Mouse (Mus musculus) hindbrain, embryonic 11.5 days (tissue): ENCODE data around the gene Gm4969. TPM values are rescaled to one million over a fixed set of nuclear protein-coding genes. Genes with fewer than 3 reads are reported as not detected.
A peak's percentile ranks its signal among the peaks of the same experiment; 100 is the strongest.

ENCODE experiments used
- ATAC-seq: fragments of 200-750 bp; cut with Nextera tagmentation; 2 replicates; pipeline ENCODE4 v1.8.0; 2017; ENCODE audit warnings: mild to moderate bottlenecking, moderate TSS enrichment, moderate library complexity; ENCODE audit not compliant: low FRiP score
- DNase-seq: peaks from one replicate; pipeline ENCODE4 v3.0.0-alpha.2; 2015; ENCODE audit warnings: low spot score
- H3K27ac ChIP-seq: fragments of 300-500 bp; sonication (generic); 2 replicates; pipeline ENCODE4 v1.5.1; 2014; ENCODE audit warnings: mild to moderate bottlenecking, low read depth, low read length
- H3K27me3 ChIP-seq: fragments of 300-500 bp; sonication (generic); 2 replicates; pipeline ENCODE4 v1.6.1; 2014; ENCODE audit warnings: mild to moderate bottlenecking, low read length, moderate library complexity, mixed read lengths; ENCODE audit not compliant: control insufficient read depth, insufficient read depth
- H3K36me3 ChIP-seq: fragments of 300-500 bp; sonication (generic); 2 replicates; pipeline ENCODE4 v1.6.1; 2014; ENCODE audit warnings: mild to moderate bottlenecking, low read length, moderate library complexity, mixed read lengths; ENCODE audit not compliant: control insufficient read depth, insufficient read depth
- H3K4me1 ChIP-seq: fragments of 300-500 bp; sonication (generic); replicated peaks from 2 replicates; pipeline ENCODE4 v1.6.1; 2014; ENCODE audit warnings: low read length, mixed read lengths; ENCODE audit not compliant: control insufficient read depth, insufficient read depth
- H3K4me2 ChIP-seq: fragments of 300-500 bp; sonication (generic); replicated peaks from 2 replicates; pipeline ENCODE4 v1.6.1; 2014; ENCODE audit warnings: mild to moderate bottlenecking, low read depth, low read length
- H3K4me3 ChIP-seq: fragments of 300-500 bp; sonication (generic); 2 replicates; pipeline ENCODE4 v1.5.1; 2014; ENCODE audit warnings: low read depth, low read length
- H3K9ac ChIP-seq: fragments of 300-500 bp; sonication (generic); 2 replicates; pipeline ENCODE4 v1.6.1; 2014; ENCODE audit warnings: low read depth, low read length
- H3K9me3 ChIP-seq: fragments of 300-500 bp; sonication (generic); 2 replicates; pipeline ENCODE4 v1.6.1; 2016; ENCODE audit warnings: low read length; ENCODE audit not compliant: control insufficient read depth
- WGBS: fragments of 180-500 bp; shearing (Covaris S2); extraction: QIAGEN DNeasy Blood & Tissue Kit; methylation state at CpG from one replicate; pipeline ENCODE4 v1.1.7; 2014; 5-methylcytosine and 5-hydroxymethylcytosine counted together
- polyA plus RNA-seq: library from polyadenylated mRNA; unstranded; fragments of >200 nt; fragmentation: Nextera tagmentation; extraction: Ambion mirVana; gene quantifications from 2 replicates; pipeline ENCODE4 v1.2.1, GENCODE M21; 2014

Gene Gm4969
- polyA plus RNA-seq, 1 experiment from 2014 or later, result 1.0 TPM

DNA sequence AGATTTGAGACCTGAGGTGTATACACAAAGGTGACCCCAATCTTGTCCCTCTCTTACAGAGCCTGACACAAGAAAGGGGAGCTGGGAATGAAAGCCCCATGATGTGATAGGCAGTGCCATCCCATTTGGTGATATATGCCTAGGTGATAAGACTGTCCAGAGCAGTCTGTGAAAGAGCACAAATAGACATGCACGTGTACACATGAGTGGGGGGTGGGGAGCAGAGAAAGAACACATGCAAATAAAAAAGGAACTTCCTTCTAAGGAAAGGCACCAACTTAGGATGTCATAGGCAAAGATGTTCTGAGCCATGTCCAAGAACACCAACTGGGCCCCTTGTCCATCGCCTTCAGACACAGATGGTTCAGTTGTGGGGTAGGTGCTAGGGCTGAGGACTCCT, 13.7 kb downstream of the Gm4969 start:
- DNase-seq, result no peak
- ATAC-seq, result no peak
- 84% methylated on average over 2 of the region's 2 CpGs for WGBS
- Histone ChIP-seq H3K4me2 (no peak overlapping the region), H3K9ac (no peak overlapping the region), H3K9me3 (no peaks in the 10 kb centered on the region), H3K27me3 (no peaks in the 10 kb centered on the region), H3K4me3 (no peak overlapping the region), H3K36me3 (no peaks in the 10 kb centered on the region), H3K4me1 (no peaks in the 10 kb centered on the region), H3K27ac (no peak overlapping the region)

GRCm38 (mm10) chr7:19103741-19104140, 14.4 kb downstream of the Gm4969 start:
- Histone ChIP-seq H3K4me3 (no peak overlapping the region), H3K4me1 (no peaks in the 10 kb centered on the region), H3K27ac (no peak overlapping the region), H3K9me3 (no peaks in the 10 kb centered on the region), H3K4me2 (no peak overlapping the region), H3K36me3 (no peaks in the 10 kb centered on the region), H3K27me3 (no peaks in the 10 kb centered on the region), H3K9ac (no peak overlapping the region)
- DNase-seq, result no peak
- ATAC-seq, result no peak

GRCm38 (mm10) chr7:19100290-19100689, 17.9 kb downstream of the Gm4969 start:
- DNase-seq, result no peak
- Histone ChIP-seq H3K4me1 (peaks cover 5% of the 10 kb centered on the region; the same call in 1 of the 2 replicates), H3K36me3 (0 out of 2 replicates have a peak, but pooled peaks cover 2% of the 10 kb centered on the region), H3K27ac (no peak overlapping the region), H3K27me3 (no peaks in the 10 kb centered on the region), H3K9ac (no peak overlapping the region), H3K9me3 (no peaks in the 10 kb centered on the region), H3K4me2 (no peak overlapping the region), H3K4me3 (no peak overlapping the region; the same call in 1 of the 2 replicates)
- WGBS, result 82% methylated on average over 1 of the region's 1 CpGs
- no peak for ATAC-seq

GRCm38 (mm10) chr7:19098811-19099210, 19.4 kb downstream of the Gm4969 start:
- Histone ChIP-seq H3K4me2 (no peak overlapping the region), H3K4me3 (no peak overlapping the region), H3K27ac (no peak overlapping the region), H3K9ac (no peak overlapping the region), H3K36me3 (0 out of 2 replicates have a peak, but pooled peaks cover 2% of the 10 kb centered on the region), H3K27me3 (no peaks in the 10 kb centered on the region), H3K4me1 (peaks cover 5% of the 10 kb centered on the region; the same call in 1 of the 2 replicates), H3K9me3 (no peaks in the 10 kb centered on the region)
- ATAC-seq (no peak), DNase-seq (no peak)
- 61% methylated on average over 7 of the region's 7 CpGs for WGBS

DNA sequence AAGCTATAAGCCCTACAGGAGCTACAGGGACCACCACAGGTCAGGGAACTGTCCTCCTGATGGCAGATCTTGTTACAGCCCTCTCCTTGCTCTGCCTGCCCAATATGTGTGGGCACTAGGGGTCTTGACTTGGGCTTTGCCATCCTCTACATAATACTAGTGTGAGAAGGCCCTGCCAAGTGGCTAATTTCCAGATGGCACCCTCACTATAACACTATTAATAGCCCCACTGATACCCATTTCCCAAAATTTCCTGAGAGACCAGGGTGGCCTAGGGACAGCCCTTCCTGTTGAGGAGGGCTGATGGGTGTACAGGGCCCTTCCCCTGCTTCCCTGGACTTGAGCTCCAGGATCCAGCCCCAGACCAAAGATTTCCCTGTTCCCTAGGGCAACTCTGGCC, 20.3 kb downstream of the Gm4969 start:
- Histone ChIP-seq H3K9ac (no peak overlapping the region), H3K27me3 (no peaks in the 10 kb centered on the region), H3K36me3 (0 out of 2 replicates have a peak, but pooled peaks cover 2% of the 10 kb centered on the region), H3K4me3 (no peak overlapping the region), H3K4me2 (no peak overlapping the region), H3K27ac (no peak overlapping the region), H3K9me3 (no peaks in the 10 kb centered on the region), H3K4me1 (peaks cover 5% of the 10 kb centered on the region; the same call in 1 of the 2 replicates)
- ATAC-seq (no peak), DNase-seq (no peak)

- Histone ChIP-seq H3K9ac (no peak overlapping the region), H3K4me1 (peaks cover 9% of the 10 kb centered on the region; the same call in 1 of the 2 replicates), H3K36me3 (0 out of 2 replicates have a peak, but pooled peaks cover 2% of the 10 kb centered on the region), H3K4me2 (no peak overlapping the region), H3K27me3 (no peaks in the 10 kb centered on the region), H3K9me3 (no peaks in the 10 kb centered on the region), H3K4me3 (no peak overlapping the region), H3K27ac (no peak overlapping the region)
- 71% methylated on average over 2 of the region's 2 CpGs for WGBS
- DNase-seq (no peak), ATAC-seq (no peak)
Observed at GRCm38 (mm10) chr7:19097217-19097616, 21.0 kb downstream of the Gm4969 start.

DNA sequence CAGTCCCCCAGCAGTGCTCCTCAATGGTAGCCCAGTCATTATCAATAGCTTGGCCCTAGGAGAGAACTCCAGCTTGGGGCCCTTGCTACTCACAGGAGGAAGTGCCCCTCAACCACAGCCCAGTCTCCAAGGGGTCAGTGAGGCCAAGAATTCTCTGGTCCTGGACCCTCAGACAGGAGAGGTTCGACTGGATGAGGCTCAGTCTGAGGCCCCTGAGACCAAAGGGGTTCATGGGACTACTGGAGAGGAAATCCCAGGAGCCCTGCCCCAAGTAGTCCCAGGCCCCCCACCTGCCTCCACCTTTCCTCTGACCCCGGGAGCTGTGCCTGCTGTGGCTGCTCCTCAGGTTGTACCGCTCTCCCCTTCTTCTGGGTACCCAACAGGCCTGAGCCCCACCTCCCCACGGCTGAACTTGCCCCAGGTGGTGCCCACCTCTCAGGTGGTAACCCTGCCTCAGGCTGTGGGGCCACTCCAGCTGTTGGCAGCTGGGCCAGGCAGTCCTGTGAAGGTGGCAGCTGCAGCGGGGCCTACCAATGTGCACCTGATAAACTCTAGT, 21.7 kb downstream of the Gm4969 start:
- ATAC-seq (no peak), DNase-seq (no peak)
- 50% methylated on average over 5 of the region's 5 CpGs for WGBS
- H3K36me3 ChIP-seq, result 0 out of 2 replicates have a peak, but pooled peaks cover 2% of the 10 kb centered on the region
- H3K4me3 ChIP-seq, result peak overlapping the region; percentile 72
- H3K4me1 ChIP-seq, result peaks cover 14% of the 10 kb centered on the region; the same call in 1 of the 2 replicates
- H3K4me2 ChIP-seq, result peak overlapping the region; percentile 99
- peak overlapping the region; percentile 90 for H3K9ac ChIP-seq
- H3K9me3 ChIP-seq, result no peaks in the 10 kb centered on the region
- H3K27ac ChIP-seq, result no peak overlapping the region
- H3K27me3 ChIP-seq, result no peaks in the 10 kb centered on the region; the same call in 1 of the 2 replicates

DNA sequence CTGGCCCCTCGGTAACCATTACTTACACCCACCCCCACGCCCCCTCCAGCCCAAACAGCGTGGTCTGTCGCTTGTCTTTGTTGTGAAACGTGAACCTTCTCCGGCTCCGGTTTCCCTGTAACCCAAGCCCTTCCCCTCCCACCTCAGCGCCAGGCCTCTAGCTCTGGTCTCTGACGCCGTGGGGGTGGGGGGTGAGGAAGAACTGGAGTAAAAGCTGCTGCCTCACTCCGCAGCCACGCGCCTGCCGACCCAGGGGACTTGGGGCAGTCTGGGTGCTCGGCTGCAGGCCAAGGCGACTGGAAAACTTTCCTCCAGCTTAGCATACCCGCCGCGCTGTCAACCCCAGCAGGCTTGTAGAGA, 22.4 kb downstream of the Gm4969 start:
- WGBS, result 0% methylated on average over 18 of the region's 19 CpGs
- peak overlapping the region; percentile 99 for H3K4me2 ChIP-seq
- DNase-seq (peak; percentile 73), ATAC-seq (0 out of 2 replicates have a peak, but pooled peaks have one; percentile 0)
- peak overlapping the region; percentile 94; the same call in 1 of the 2 replicates for H3K27ac ChIP-seq
- peaks cover 14% of the 10 kb centered on the region; the same call in 1 of the 2 replicates for H3K4me1 ChIP-seq
- H3K36me3 ChIP-seq, result 0 out of 2 replicates have a peak, but pooled peaks cover 2% of the 10 kb centered on the region
- H3K4me3 ChIP-seq, result peak overlapping the region; percentile 72
- peaks cover 5% of the 10 kb centered on the region; the same call in 1 of the 2 replicates for H3K27me3 ChIP-seq
- H3K9ac ChIP-seq, result peak overlapping the region; percentile 90
- no peaks in the 10 kb centered on the region for H3K9me3 ChIP-seq
